Mouse (Mus musculus) bone marrow macrophage, adult 2 months (primary cell): ENCODE results near the gene Fignl2. TPM values are rescaled to one million over a fixed set of nuclear protein-coding genes. Genes with fewer than 3 reads are reported as not detected.

ENCODE experiments used
- H3K27ac ChIP-seq: 2 replicates; pipeline ENCODE4 v1.5.1; 2012; ENCODE audit warnings: low read depth, low read length; ENCODE audit not compliant: insufficient read depth
- H3K4me1 ChIP-seq: 2 replicates; pipeline ENCODE4 v1.6.1; 2012; ENCODE audit warnings: low read length; ENCODE audit not compliant: control insufficient read depth, insufficient read depth
- H3K4me3 ChIP-seq: 2 replicates; pipeline ENCODE4 v1.5.1; 2012; ENCODE audit warnings: mild to moderate bottlenecking, low read length, moderate library complexity; ENCODE audit not compliant: insufficient read depth
- CTCF ChIP-seq: IDR thresholded peaks from 2 replicates; pipeline ENCODE4 v1.5.1; 2012; ENCODE audit warnings: low read depth, mild to moderate bottlenecking, low read length, moderate library complexity
- POLR2A ChIP-seq: IDR thresholded peaks from 2 replicates; pipeline ENCODE4 v1.6.1; 2012; ENCODE audit warnings: mild to moderate bottlenecking, low read depth, low read length, borderline replicate concordance
- polyA plus RNA-seq: library from polyadenylated mRNA; stranded (reverse); fragments of >200 nt; gene quantifications from 2 replicates; pipeline ENCODE4 v1.2.4, GENCODE M21; 2012; ENCODE audit not compliant: missing spikeins, insufficient read depth, insufficient read length

Fignl2 gene
- polyA plus RNA-seq, 1 experiment: 2.8 TPM

DNA sequence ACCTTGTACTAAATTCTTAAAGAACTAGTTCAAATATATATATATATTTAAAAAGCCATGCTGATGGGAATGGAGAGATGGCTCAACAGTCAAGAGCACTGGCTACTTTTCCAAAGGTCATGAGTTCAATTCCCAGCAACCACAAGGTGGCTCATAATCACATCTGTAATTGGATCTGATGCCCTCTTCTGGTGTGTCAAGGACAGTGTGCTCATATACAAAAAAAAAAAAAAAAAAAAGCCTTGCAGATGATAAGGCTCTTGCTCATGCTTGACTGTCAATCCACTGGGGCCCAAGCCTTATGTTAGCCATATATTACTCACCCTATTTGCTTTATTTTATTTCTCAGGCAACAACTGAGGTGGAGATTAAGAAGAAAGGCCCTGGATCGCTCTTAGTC, 76.7 kb downstream of the Fignl2 start:
- H3K27ac ChIP-seq: no peak overlapping the region
- TF ChIP-seq CTCF (no peak), POLR2A (no peak)
- no peak overlapping the region for H3K4me3 ChIP-seq
- H3K4me1 ChIP-seq: no peaks in the 10 kb centered on the region

Other genes with a start within 250 kb of the Fignl2 start
- not detected in 2 replicates for gene Scn8a, start 208.7 kb downstream of the Fignl2 start, polyA plus RNA-seq
- gene Gm47841, start 31.2 kb downstream of the Fignl2 start, polyA plus RNA-seq: not detected in 2 replicates
- not detected in 2 replicates for gene Ankrd33, start 37.2 kb upstream of the Fignl2 start, polyA plus RNA-seq
- 26.6 and 29.8 TPM in 2 replicates for gene Acvrl1, start 50.0 kb upstream of the Fignl2 start, polyA plus RNA-seq
- 20.2 and 22.3 TPM in 2 replicates for gene Acvr1b, start 95.5 kb upstream of the Fignl2 start, polyA plus RNA-seq
- gene Grasp, start 145.6 kb upstream of the Fignl2 start, polyA plus RNA-seq: 0.40 TPM in 1 of 2 replicates, not detected in the other
- gene Nr4a1, start 175.7 kb upstream of the Fignl2 start, polyA plus RNA-seq: 8.8 and 8.9 TPM in 2 replicates
- gene Atg101, start 205.7 kb upstream of the Fignl2 start, polyA plus RNA-seq: 36.4 and 39.1 TPM in 2 replicates
- gene 6030408B16Rik, start 214.6 kb upstream of the Fignl2 start, polyA plus RNA-seq: not detected in 2 replicates